Mouse (Mus musculus) embryonic facial prominence, embryonic 13.5 days (tissue): ENCODE measurements around the gene Fbxo31. TPM values are rescaled to one million over a fixed set of nuclear protein-coding genes. Genes with fewer than 3 reads are reported as not detected.

Experiments
- ATAC-seq: fragments of 200-750 bp; cut with Nextera tagmentation; 2 replicates; pipeline ENCODE4 v1.8.0; 2017; ENCODE audit warnings: low read depth; ENCODE audit not compliant: insufficient number of reproducible peaks, insufficient read depth, low FRiP score, low TSS enrichment
- H3K27ac ChIP-seq: fragments of 300-500 bp; sonication (generic); 2 replicates; pipeline ENCODE4 v1.5.1; 2015; ENCODE audit warnings: moderate library complexity, mild to moderate bottlenecking, inconsistent platforms
- H3K27me3 ChIP-seq: fragments of 300-500 bp; sonication (generic); 2 replicates; pipeline ENCODE4 v1.6.1; 2015; ENCODE audit warnings: mild to moderate bottlenecking, inconsistent platforms
- H3K36me3 ChIP-seq: fragments of 300-500 bp; sonication (generic); 2 replicates; pipeline ENCODE4 v1.6.1; 2015; ENCODE audit warnings: mild to moderate bottlenecking, inconsistent platforms
- H3K4me1 ChIP-seq: fragments of 300-500 bp; sonication (generic); 2 replicates; pipeline ENCODE4 v1.6.1; 2015; ENCODE audit warnings: inconsistent platforms
- H3K4me2 ChIP-seq: fragments of 300-500 bp; sonication (generic); 2 replicates; pipeline ENCODE4 v1.6.1; 2015; ENCODE audit warnings: moderate library complexity, mild to moderate bottlenecking, inconsistent platforms
- H3K4me3 ChIP-seq: fragments of 300-500 bp; sonication (generic); 2 replicates; pipeline ENCODE4 v1.5.1; 2015; ENCODE audit warnings: mild to moderate bottlenecking, inconsistent platforms
- H3K9ac ChIP-seq: fragments of 300-500 bp; sonication (generic); 2 replicates; pipeline ENCODE4 v1.6.1; 2015; ENCODE audit warnings: mild to moderate bottlenecking, inconsistent platforms
- H3K9me3 ChIP-seq: fragments of 300-500 bp; sonication (generic); 2 replicates; pipeline ENCODE4 v1.6.1; 2016; ENCODE audit warnings: inconsistent platforms
- WGBS: fragments of 180-500 bp; shearing (Covaris S2); methylation state at CpG from one replicate; pipeline ENCODE4 v1.1.7; 2015; ENCODE audit warnings: mixed read lengths; 5-methylcytosine and 5-hydroxymethylcytosine counted together
- polyA plus RNA-seq: library from polyadenylated mRNA; unstranded; fragments of >200 nt; fragmentation: Nextera tagmentation; extraction: Ambion mirVana; gene quantifications from 2 replicates; pipeline ENCODE4 v1.2.1, GENCODE M21; 2015

Fbxo31 gene
- polyA plus RNA-seq, 1 experiment from 2014 or later, result 22.1 TPM

- Histone ChIP-seq H3K9ac (no peak overlapping the region), H3K36me3 (peaks cover 65% of the 10 kb centered on the region), H3K27ac (no peak overlapping the region), H3K27me3 (no peaks in the 10 kb centered on the region), H3K4me1 (no peaks in the 10 kb centered on the region), H3K4me3 (no peak overlapping the region), H3K9me3 (no peaks in the 10 kb centered on the region), H3K4me2 (no peak overlapping the region)
- 77% methylated on average over 9 of the region's 9 CpGs for WGBS
- ATAC-seq, result no peak
Measured at GRCm38 (mm10) chr8:121562941-121563351, 15.7 kb downstream of the Fbxo31 start.

- Histone ChIP-seq H3K9ac (no peak overlapping the region), H3K27me3 (no peaks in the 10 kb centered on the region), H3K4me3 (no peak overlapping the region), H3K9me3 (no peaks in the 10 kb centered on the region), H3K4me2 (no peak overlapping the region), H3K27ac (no peak overlapping the region), H3K36me3 (peaks cover 69% of the 10 kb centered on the region), H3K4me1 (no peaks in the 10 kb centered on the region)
- no peak for ATAC-seq
- 86% methylated on average over 16 of the region's 16 CpGs for WGBS
Measured at GRCm38 (mm10) chr8:121561636-121562345, 16.8 kb downstream of the Fbxo31 start.

- Histone ChIP-seq H3K4me3 (no peak overlapping the region), H3K27me3 (no peaks in the 10 kb centered on the region), H3K4me1 (no peaks in the 10 kb centered on the region), H3K9me3 (no peaks in the 10 kb centered on the region), H3K27ac (no peak overlapping the region), H3K4me2 (no peak overlapping the region), H3K36me3 (peaks cover 66% of the 10 kb centered on the region), H3K9ac (no peak overlapping the region)
- 86% methylated on average over 7 of the region's 7 CpGs for WGBS
- ATAC-seq, result no peak
Measured at GRCm38 (mm10) chr8:121560432-121561100, 18.0 kb downstream of the Fbxo31 start.

GRCm38 (mm10) chr8:121559801-121560200, 18.8 kb downstream of the Fbxo31 start:
- H3K4me3 ChIP-seq, result no peak overlapping the region
- no peaks in the 10 kb centered on the region for H3K9me3 ChIP-seq
- no peaks in the 10 kb centered on the region for H3K4me1 ChIP-seq
- no peak for ATAC-seq
- WGBS, result 93% methylated on average over 12 of the region's 12 CpGs
- peaks cover 66% of the 10 kb centered on the region for H3K36me3 ChIP-seq
- no peaks in the 10 kb centered on the region for H3K27me3 ChIP-seq
- no peak overlapping the region for H3K27ac ChIP-seq
- no peak overlapping the region for H3K9ac ChIP-seq
- no peak overlapping the region for H3K4me2 ChIP-seq

- Histone ChIP-seq H3K9ac (no peak overlapping the region), H3K4me1 (no peaks in the 10 kb centered on the region), H3K4me2 (no peak overlapping the region), H3K9me3 (no peaks in the 10 kb centered on the region), H3K4me3 (no peak overlapping the region), H3K27ac (no peak overlapping the region), H3K36me3 (peaks cover 68% of the 10 kb centered on the region), H3K27me3 (no peaks in the 10 kb centered on the region)
- no peak for ATAC-seq
- WGBS, result 91% methylated on average over 16 of the region's 16 CpGs
Measured at GRCm38 (mm10) chr8:121558538-121558937, 20.1 kb downstream of the Fbxo31 start.

GRCm38 (mm10) chr8:121557746-121558145, 20.9 kb downstream of the Fbxo31 start:
- no peak for ATAC-seq
- Histone ChIP-seq H3K4me3 (no peak overlapping the region), H3K27me3 (no peaks in the 10 kb centered on the region), H3K4me1 (no peaks in the 10 kb centered on the region), H3K4me2 (no peak overlapping the region), H3K36me3 (peaks cover 73% of the 10 kb centered on the region), H3K27ac (no peak overlapping the region), H3K9ac (no peak overlapping the region), H3K9me3 (no peaks in the 10 kb centered on the region)
- WGBS, result 90% methylated on average over 11 of the region's 11 CpGs

- no peaks in the 10 kb centered on the region for H3K27me3 ChIP-seq
Measured at GRCm38 (mm10) chr8:121553831-121554475, 24.7 kb downstream of the Fbxo31 start.

GRCm38 (mm10) chr8:121552506-121552905, 26.1 kb downstream of the Fbxo31 start:
- peaks cover 68% of the 10 kb centered on the region for H3K36me3 ChIP-seq
- WGBS, result 91% methylated on average over 9 of the region's 9 CpGs

More at GRCm38 (mm10) chr8:121553831-121554475, 24.7 kb downstream of the Fbxo31 start:
- no peak overlapping the region for H3K9ac ChIP-seq
- no peak overlapping the region for H3K4me2 ChIP-seq
- no peaks in the 10 kb centered on the region for H3K9me3 ChIP-seq
- H3K36me3 ChIP-seq, result peaks cover 82% of the 10 kb centered on the region
- no peak overlapping the region for H3K27ac ChIP-seq
- no peaks in the 10 kb centered on the region for H3K4me1 ChIP-seq
- 95% methylated on average over 32 of the region's 32 CpGs for WGBS
- no peak for ATAC-seq
- H3K4me3 ChIP-seq, result no peak overlapping the region

GRCm38 (mm10) chr8:121551065-121551985, 27.3 kb downstream of the Fbxo31 start:
- no peak for ATAC-seq
- Histone ChIP-seq H3K9me3 (no peaks in the 10 kb centered on the region), H3K4me3 (no peak overlapping the region), H3K27ac (no peak overlapping the region), H3K4me1 (no peaks in the 10 kb centered on the region), H3K9ac (no peak overlapping the region), H3K4me2 (no peak overlapping the region), H3K27me3 (no peaks in the 10 kb centered on the region), H3K36me3 (peaks cover 68% of the 10 kb centered on the region)
- 74% methylated on average over 24 of the region's 24 CpGs for WGBS

More at GRCm38 (mm10) chr8:121552506-121552905, 26.1 kb downstream of the Fbxo31 start:
- Histone ChIP-seq H3K27me3 (no peaks in the 10 kb centered on the region), H3K9ac (no peak overlapping the region), H3K9me3 (no peaks in the 10 kb centered on the region), H3K27ac (no peak overlapping the region), H3K4me3 (no peak overlapping the region), H3K4me1 (no peaks in the 10 kb centered on the region), H3K4me2 (no peak overlapping the region)
- ATAC-seq, result no peak

GRCm38 (mm10) chr8:121550056-121550455, 28.6 kb downstream of the Fbxo31 start:
- H3K4me2 ChIP-seq, result no peak overlapping the region
- H3K27me3 ChIP-seq, result no peaks in the 10 kb centered on the region
- H3K9me3 ChIP-seq, result no peaks in the 10 kb centered on the region
- no peak for ATAC-seq
- no peak overlapping the region for H3K27ac ChIP-seq
- H3K4me3 ChIP-seq, result no peak overlapping the region
- peaks cover 58% of the 10 kb centered on the region for H3K36me3 ChIP-seq
- 91% methylated on average over 6 of the region's 6 CpGs for WGBS
- no peak overlapping the region for H3K9ac ChIP-seq
- H3K4me1 ChIP-seq, result no peaks in the 10 kb centered on the region

- H3K27me3 ChIP-seq, result peaks cover 9% of the 10 kb centered on the region; the same call in 1 of the 2 replicates
- H3K4me1 ChIP-seq, result no peaks in the 10 kb centered on the region
- WGBS, result 9% methylated on average over 7 of the region's 7 CpGs
- H3K9me3 ChIP-seq, result 0 out of 2 replicates have a peak, but pooled peaks cover 3% of the 10 kb centered on the region
- no peak overlapping the region for H3K27ac ChIP-seq
- no peak for ATAC-seq
- H3K9ac ChIP-seq, result no peak overlapping the region
- no peak overlapping the region for H3K4me3 ChIP-seq
- H3K36me3 ChIP-seq, result peaks cover 29% of the 10 kb centered on the region
- H3K4me2 ChIP-seq, result no peak overlapping the region
Measured at GRCm38 (mm10) chr8:121547132-121547531, 31.5 kb downstream of the Fbxo31 start.
